Mouse (Mus musculus) G1E (cell line): ENCODE data around the gene Casp6. TPM values are rescaled to one million over a fixed set of nuclear protein-coding genes. Genes with fewer than 3 reads are reported as not detected.

ENCODE experiments used
- ATAC-seq: 2 replicates; pipeline ENCODE4 v1.8.0; 2016; ENCODE audit warnings: mild to moderate bottlenecking; ENCODE audit not compliant: insufficient number of reproducible peaks, poor library complexity, low FRiP score, severe bottlenecking; ENCODE audit errors: extremely low read depth
- DNase-seq: peaks from one replicate; pipeline ENCODE4 v3.0.0; 2012; ENCODE audit warnings: low spot score
- H3K27me3 ChIP-seq: 2 replicates; pipeline ENCODE4 v1.6.1; 2012; ENCODE audit warnings: mild to moderate bottlenecking, low read length, inconsistent platforms; ENCODE audit not compliant: insufficient read depth
- H3K36me3 ChIP-seq: replicated peaks from 2 replicates; pipeline ENCODE3; 2012; ENCODE audit warnings: mild to moderate bottlenecking, inconsistent platforms
- H3K4me1 ChIP-seq: 2 replicates; pipeline ENCODE4 v1.6.1; 2012; ENCODE audit warnings: low read depth, low read length, inconsistent platforms, mixed read lengths; ENCODE audit not compliant: insufficient read depth
- H3K4me3 ChIP-seq: 2 replicates; pipeline ENCODE4 v1.5.1; 2012; ENCODE audit warnings: low read depth, mild to moderate bottlenecking, inconsistent platforms, low read length, moderate library complexity, mixed read lengths
- H3K9me3 ChIP-seq: replicated peaks from 2 replicates; pipeline ENCODE4 v1.6.1; 2012; ENCODE audit warnings: inconsistent platforms
- CTCF ChIP-seq: IDR thresholded peaks from 2 replicates; pipeline ENCODE4 v1.5.1; 2012; ENCODE audit warnings: low read depth, low read length, inconsistent platforms, mixed read lengths
- GATA1 ChIP-seq: IDR thresholded peaks from 2 replicates; pipeline ENCODE4 v1.6.1; 2012; ENCODE audit warnings: borderline replicate concordance, low read length, inconsistent platforms, mixed read lengths
- GATA2 ChIP-seq: IDR thresholded peaks from 2 replicates; pipeline ENCODE4 v1.6.1; 2012; ENCODE audit warnings: low read depth, low read length, inconsistent platforms, borderline replicate concordance
- POLR2AphosphoS5 ChIP-seq: IDR thresholded peaks from 2 replicates; pipeline ENCODE4 v1.6.1; 2012; ENCODE audit warnings: low read depth, low read length, inconsistent platforms; ENCODE audit not compliant: insufficient replicate concordance
- TAL1 ChIP-seq: conservative IDR thresholded peaks from 2 replicates; pipeline ENCODE4 v1.6.1; 2012; ENCODE audit warnings: low read depth, low read length, inconsistent platforms, mixed read lengths
- polyA plus RNA-seq: library from polyadenylated mRNA; stranded (reverse); fragments of >175 nt; gene quantifications from 2 replicates; pipeline ENCODE4 v1.2.3, GENCODE M21; 2012
- total RNA-seq, 2 experiments: library from RNA; stranded (forward) in 1 of 2; stranded (reverse) in 1 of 2; fragments of 200-1000 nt in 1 of 2; fragments of >200 nt in 1 of 2; fragmentation: Nextera tagmentation in 1 of 2; gene quantifications; 2 replicates each; pipeline ENCODE4 v1.2.3; 2014 to 2017

The Casp6 gene
- total and polyA plus RNA-seq, 3 experiments: 27.5 to 57.4 (median 37.3) TPM

DNA sequence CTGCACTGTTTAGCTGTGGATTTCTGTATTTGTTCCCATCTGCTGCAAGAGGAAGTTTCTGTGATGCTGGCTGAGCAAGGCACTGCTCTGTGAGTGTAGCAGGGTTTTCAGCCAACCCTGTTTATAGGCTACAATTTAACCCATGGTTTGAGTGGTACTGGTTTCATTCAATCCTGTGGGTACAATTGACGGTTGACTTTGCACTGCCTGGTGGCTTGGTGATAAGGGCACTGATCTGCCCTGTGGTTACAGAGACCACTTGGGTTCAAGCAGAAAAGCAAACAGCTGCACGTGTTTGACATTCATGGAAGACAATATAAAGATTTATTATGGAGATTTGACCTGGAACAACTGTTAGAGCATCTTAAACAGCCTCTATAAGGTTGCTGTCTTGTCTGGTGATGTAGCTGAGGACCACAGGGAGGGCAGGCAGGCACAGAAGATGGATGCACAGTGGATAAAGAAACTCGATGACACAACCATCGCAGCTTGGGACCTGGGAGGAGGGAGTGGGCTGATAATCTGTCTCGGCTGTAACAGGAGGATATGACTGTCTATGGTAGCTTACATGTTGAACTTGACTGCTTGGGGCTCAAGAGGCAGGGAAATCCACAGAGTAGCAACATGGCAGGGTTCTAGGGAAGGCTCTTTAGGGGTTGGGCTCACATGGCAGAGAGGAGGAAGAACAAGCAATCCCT, 45.1 kb downstream of the Casp6 start:
- Histone ChIP-seq H3K9me3 (no peaks in the 10 kb centered on the region), H3K27me3 (peaks cover 4% of the 10 kb centered on the region), H3K4me3 (no peak overlapping the region), H3K4me1 (peaks cover 5% of the 10 kb centered on the region), H3K36me3 (no peaks in the 10 kb centered on the region)
- DNase-seq: no peak
- no peak for TF ChIP-seq POLR2AphosphoS5
- TF ChIP-seq GATA2: no peak
- TF ChIP-seq GATA1: no peak
- no peak for TF ChIP-seq CTCF
- TF ChIP-seq TAL1: no peak
- ATAC-seq: peak; percentile 31

DNA sequence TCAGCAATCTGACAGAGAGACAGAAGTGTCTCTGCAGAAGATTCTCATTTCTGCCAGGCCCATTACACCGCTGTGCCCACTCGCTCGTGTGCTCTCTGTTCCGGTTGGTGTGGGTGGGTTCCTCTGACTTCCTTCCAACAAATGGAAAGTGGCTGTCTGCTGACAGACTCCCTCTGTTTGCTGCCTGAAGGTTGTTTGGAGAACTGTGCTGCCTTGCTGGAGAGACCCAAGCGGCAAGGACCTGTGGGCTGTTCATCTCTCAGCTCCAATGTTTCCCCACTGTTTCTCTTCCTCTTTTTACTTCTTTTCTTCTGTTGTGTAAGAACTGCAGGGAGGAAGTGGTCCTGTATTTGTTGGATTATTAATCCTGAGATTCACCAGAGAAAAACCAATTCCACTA, 47.1 kb downstream of the Casp6 start:
- ATAC-seq: no peak
- no peak for DNase-seq

DNA sequence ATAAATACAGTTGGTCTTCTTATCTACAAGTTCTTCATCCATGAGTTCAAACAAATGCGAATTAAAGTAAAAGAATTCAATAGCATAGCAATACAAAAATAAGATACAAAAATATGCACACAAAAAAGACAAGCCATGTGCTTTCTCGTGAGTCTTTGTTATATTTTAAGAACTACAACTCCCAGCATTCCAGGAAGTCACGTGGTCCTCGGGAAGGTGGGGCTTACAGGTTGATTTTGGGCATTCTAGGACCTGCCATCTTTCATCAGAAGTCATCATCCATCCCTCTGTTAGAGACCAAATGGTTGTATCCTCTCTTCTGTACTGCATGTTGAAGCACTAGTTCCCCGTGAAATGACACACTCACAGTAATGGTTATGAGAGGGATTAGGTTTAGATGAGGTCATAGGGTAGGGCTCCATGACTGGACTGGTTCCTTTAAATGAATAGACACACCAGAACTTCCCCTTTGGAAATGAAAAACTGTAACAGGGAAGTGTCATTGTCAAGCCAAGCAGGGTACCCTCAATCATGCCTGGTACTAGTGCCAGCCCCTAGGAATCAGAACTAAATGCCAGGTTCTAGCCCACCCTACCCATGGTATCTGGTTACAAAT, 48.0 kb downstream of the Casp6 start:
- no peak for TF ChIP-seq GATA1
- no peak for TF ChIP-seq CTCF
- TF ChIP-seq TAL1: no peak
- TF ChIP-seq POLR2AphosphoS5: no peak
- no peak for TF ChIP-seq GATA2

More for the DNA sequence above, 47.1 kb downstream of the Casp6 start:
- Histone ChIP-seq H3K9me3 (no peaks in the 10 kb centered on the region), H3K4me1 (peaks cover 5% of the 10 kb centered on the region), H3K27me3 (peaks cover 4% of the 10 kb centered on the region), H3K4me3 (no peak overlapping the region), H3K36me3 (no peaks in the 10 kb centered on the region)
- TF ChIP-seq CTCF (no peak), GATA2 (no peak), POLR2AphosphoS5 (no peak), GATA1 (no peak)

DNA sequence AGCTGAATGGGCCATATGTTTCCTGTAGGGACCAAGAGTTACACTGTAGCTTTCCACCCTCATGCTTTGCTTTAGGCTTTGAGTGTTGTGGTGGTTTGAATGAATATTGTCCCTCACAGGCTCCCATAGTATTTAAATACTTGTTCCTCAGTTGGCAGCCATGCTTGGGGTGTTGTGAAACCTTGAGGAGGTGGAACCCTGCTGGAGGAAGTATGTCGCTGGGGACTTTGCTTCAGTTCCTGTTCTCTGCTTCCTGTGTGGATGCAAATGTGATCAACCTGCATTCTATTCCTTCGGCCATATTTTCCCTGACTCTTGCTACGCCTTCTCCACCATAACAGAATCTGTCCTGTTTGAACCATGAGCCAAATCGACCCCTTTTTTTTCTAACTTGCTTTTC, 52.1 kb downstream of the Casp6 start:
- no peak for DNase-seq
- ATAC-seq: no peak
- H3K4me3 ChIP-seq: no peak overlapping the region
- no peak for TF ChIP-seq POLR2AphosphoS5
- no peak for TF ChIP-seq GATA1
- no peak for TF ChIP-seq GATA2
- TF ChIP-seq TAL1: no peak
- no peak for TF ChIP-seq CTCF
- H3K36me3 ChIP-seq: no peaks in the 10 kb centered on the region
- no peaks in the 10 kb centered on the region for H3K9me3 ChIP-seq
- no peaks in the 10 kb centered on the region for H3K4me1 ChIP-seq
- H3K27me3 ChIP-seq: peaks cover 2% of the 10 kb centered on the region

More for the DNA sequence above, 48.0 kb downstream of the Casp6 start:
- H3K27me3 ChIP-seq: peaks cover 4% of the 10 kb centered on the region
- H3K36me3 ChIP-seq: no peaks in the 10 kb centered on the region
- no peak for DNase-seq
- ATAC-seq: no peak
- H3K4me3 ChIP-seq: no peak overlapping the region
- no peaks in the 10 kb centered on the region for H3K9me3 ChIP-seq
- H3K4me1 ChIP-seq: peaks cover 5% of the 10 kb centered on the region

DNA sequence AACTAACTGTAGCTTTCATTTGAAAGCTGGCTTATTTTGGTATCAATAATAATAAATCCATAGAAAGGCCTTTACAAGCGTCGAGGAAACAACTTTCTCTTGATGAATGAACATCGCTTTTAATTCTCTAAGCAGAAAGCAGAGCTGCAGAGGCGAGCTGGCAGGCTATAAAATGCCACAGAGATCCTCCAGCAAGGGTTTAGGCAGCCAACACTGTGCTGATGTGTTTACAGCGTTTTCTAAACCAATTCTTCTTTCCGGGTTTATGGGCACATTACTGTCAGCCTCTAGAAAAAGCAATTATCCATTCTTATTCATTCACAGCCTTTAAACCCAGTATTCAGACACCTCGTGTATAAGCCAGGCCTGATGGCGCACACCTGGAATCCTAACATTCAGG, 61.3 kb downstream of the Casp6 start:
- Histone ChIP-seq H3K9me3 (no peaks in the 10 kb centered on the region), H3K27me3 (no peaks in the 10 kb centered on the region), H3K4me3 (no peak overlapping the region), H3K4me1 (no peaks in the 10 kb centered on the region), H3K36me3 (no peaks in the 10 kb centered on the region)
- ATAC-seq: no peak
- no peak for DNase-seq
- no peak for TF ChIP-seq TAL1
- no peak for TF ChIP-seq GATA2
- TF ChIP-seq CTCF: no peak
- TF ChIP-seq GATA1: no peak
- TF ChIP-seq POLR2AphosphoS5: no peak

Other genes with a start within 250 kb of the Casp6 start
- 2.8 and 4.7 TPM in 2 replicates for gene Egf, start 146.1 kb upstream of the Casp6 start, total RNA-seq (2014; fragmentation: Nextera tagmentation)
- 2.4 and 2.6 TPM in 2 replicates for gene Egf, start 146.1 kb upstream of the Casp6 start, total RNA-seq (2017)
- gene Egf, start 146.1 kb upstream of the Casp6 start, polyA plus RNA-seq: 1.3 and 1.8 TPM in 2 replicates
- not detected in 2 replicates for gene Lrit3, start 97.4 kb upstream of the Casp6 start, total RNA-seq (2014; fragmentation: Nextera tagmentation)
- 0.06 and 0.11 TPM in 2 replicates for gene Lrit3, start 97.4 kb upstream of the Casp6 start, total RNA-seq (2017)
- gene Lrit3, start 97.4 kb upstream of the Casp6 start, polyA plus RNA-seq: not detected in 2 replicates
- 0.53 and 0.83 TPM in 2 replicates for gene Rrh, start 78.8 kb upstream of the Casp6 start, total RNA-seq (2014; fragmentation: Nextera tagmentation)
- gene Rrh, start 78.8 kb upstream of the Casp6 start, total RNA-seq (2017): 1.0 and 1.1 TPM in 2 replicates
- not detected in 2 replicates for gene Rrh, start 78.8 kb upstream of the Casp6 start, polyA plus RNA-seq
- gene Gar1, start 70.0 kb upstream of the Casp6 start, total RNA-seq (2014; fragmentation: Nextera tagmentation): 87.1 and 91.2 TPM in 2 replicates
- gene Gar1, start 70.0 kb upstream of the Casp6 start, total RNA-seq (2017): 34.3 and 42.5 TPM in 2 replicates
- 141 and 148 TPM in 2 replicates for gene Gar1, start 70.0 kb upstream of the Casp6 start, polyA plus RNA-seq
- gene Cfi, start 65.5 kb upstream of the Casp6 start, total RNA-seq (2014; fragmentation: Nextera tagmentation): not detected in 2 replicates
- gene Cfi, start 65.5 kb upstream of the Casp6 start, total RNA-seq (2017): not detected in 2 replicates
- gene Cfi, start 65.5 kb upstream of the Casp6 start, polyA plus RNA-seq: not detected in 2 replicates
- gene Pla2g12a, start 22.8 kb upstream of the Casp6 start, total RNA-seq (2014; fragmentation: Nextera tagmentation): 40.8 and 45.9 TPM in 2 replicates
- 77.4 and 97.4 TPM in 2 replicates for gene Pla2g12a, start 22.8 kb upstream of the Casp6 start, total RNA-seq (2017)
- 145 and 196 TPM in 2 replicates for gene Pla2g12a, start 22.8 kb upstream of the Casp6 start, polyA plus RNA-seq
- not detected in 2 replicates for gene Mcub, start 68.8 kb downstream of the Casp6 start, total RNA-seq (2014; fragmentation: Nextera tagmentation)
- gene Mcub, start 68.8 kb downstream of the Casp6 start, total RNA-seq (2017): not detected in 2 replicates
- not detected in 2 replicates for gene Mcub, start 68.8 kb downstream of the Casp6 start, polyA plus RNA-seq
- 64.9 and 70.3 TPM in 2 replicates for gene Sec24b, start 160.1 kb downstream of the Casp6 start, total RNA-seq (2014; fragmentation: Nextera tagmentation)
- gene Sec24b, start 160.1 kb downstream of the Casp6 start, total RNA-seq (2017): 27.9 and 28.8 TPM in 2 replicates
- gene Sec24b, start 160.1 kb downstream of the Casp6 start, polyA plus RNA-seq: 96.0 and 98.5 TPM in 2 replicates
- not detected in 2 replicates for gene Col25a1, start 230.1 kb downstream of the Casp6 start, total RNA-seq (2014; fragmentation: Nextera tagmentation)
- gene Col25a1, start 230.1 kb downstream of the Casp6 start, total RNA-seq (2017): 0.06 and 0.22 TPM in 2 replicates
- gene Col25a1, start 230.1 kb downstream of the Casp6 start, polyA plus RNA-seq: not detected in 2 replicates